Mouse (Mus musculus): ENCODE data around the gene Nvl. TPM values are rescaled to one million over a fixed set of nuclear protein-coding genes. Genes with fewer than 3 reads are reported as not detected.

The Nvl gene
- polyA plus RNA-seq, 1 experiment, result 68.9 TPM

DNA sequence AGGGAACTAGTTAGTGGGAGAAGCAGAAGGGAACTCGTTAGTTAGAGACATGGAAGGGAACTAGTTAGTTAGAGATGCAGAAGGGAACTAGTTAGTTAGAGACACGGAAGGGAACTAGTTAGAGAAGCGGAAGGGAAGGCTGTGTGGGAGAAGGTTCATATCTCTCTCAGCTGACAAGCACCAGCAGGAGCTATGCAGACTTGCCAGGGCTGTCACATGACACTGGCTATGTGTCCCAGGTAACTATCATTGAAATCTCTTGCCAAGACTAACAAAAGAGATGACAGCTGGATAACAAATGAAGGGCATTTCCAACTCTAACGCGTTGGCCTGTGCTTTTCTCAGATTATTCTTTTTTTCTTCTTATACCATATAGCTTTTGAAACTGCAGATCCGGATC, 79.4 kb downstream of the Nvl start:
- DNase-seq (ENCODE audit: low read depth), result peak; percentile 2
- TF ChIP-seq CTCF (IDR thresholded peaks at IDR 0.05; ENCODE audit: borderline replicate concordance, extremely low read depth, insufficient read depth, insufficient read length), result no peak
- TF ChIP-seq POLR2A (IDR thresholded peaks at IDR 0.05; ENCODE audit: borderline replicate concordance, extremely low read depth, insufficient read depth, insufficient read length, poor library complexity, severe bottlenecking), result no peak

DNA sequence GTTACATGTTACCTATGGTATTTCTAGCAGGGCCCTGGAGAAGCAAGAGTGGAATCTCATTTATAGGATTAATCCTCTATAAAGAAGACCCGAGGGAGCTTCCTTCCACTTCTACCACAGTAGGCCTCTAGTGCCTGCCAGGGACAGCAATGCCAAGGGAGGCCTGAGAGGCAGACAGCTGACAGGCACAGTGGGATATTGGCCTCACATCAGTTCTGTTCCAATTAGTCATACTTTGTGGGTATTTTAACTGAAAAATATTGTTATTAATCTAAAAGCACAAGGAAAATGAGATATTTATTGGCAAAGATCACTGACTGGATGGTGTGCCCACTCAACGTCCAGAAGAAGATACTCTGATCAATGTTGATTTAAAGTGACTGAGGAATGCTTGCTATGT, 80.0 kb downstream of the Nvl start:
- no peak for TF ChIP-seq CTCF (IDR thresholded peaks at IDR 0.05; ENCODE audit: borderline replicate concordance, extremely low read depth, insufficient read depth, insufficient read length)
- no peak for TF ChIP-seq POLR2A (IDR thresholded peaks at IDR 0.05; ENCODE audit: borderline replicate concordance, extremely low read depth, insufficient read depth, insufficient read length, poor library complexity, severe bottlenecking)
- no peak for DNase-seq (ENCODE audit: low read depth)

DNA sequence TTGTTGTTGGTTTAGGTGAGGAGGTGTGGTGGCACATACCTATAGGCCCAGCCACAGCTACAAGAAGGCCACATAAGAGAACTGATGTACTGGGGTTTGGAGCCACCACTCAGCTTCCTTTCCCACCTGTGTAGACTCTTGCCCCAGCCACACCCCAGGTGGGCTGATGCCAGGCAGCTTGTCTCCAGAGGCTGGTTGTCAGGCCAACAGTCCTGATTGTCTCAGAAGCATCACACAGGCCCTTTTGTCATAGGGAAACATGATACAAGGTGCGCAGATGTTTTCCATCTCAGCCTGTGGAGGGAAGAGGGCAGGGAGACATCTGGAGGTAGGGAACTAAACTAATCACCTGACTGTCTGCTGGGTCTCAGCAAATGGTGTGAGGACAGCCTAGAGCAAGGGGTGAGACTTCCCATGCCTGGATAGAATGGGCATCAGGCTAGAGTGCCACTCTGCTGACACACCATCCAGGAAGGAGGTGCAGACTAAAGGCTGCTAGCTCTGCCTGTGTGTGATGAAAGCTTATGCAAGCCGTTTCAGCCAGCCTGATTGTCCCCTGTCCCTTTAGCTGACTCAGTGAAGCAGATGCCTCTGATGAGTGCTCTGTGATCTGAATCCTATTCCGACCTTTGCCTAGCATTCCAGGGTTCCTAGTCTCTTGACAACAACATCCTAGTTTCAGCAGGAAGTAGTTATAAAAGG, 82.1 kb downstream of the Nvl start:
- DNase-seq (ENCODE audit: low read depth), result no peak
- no peak for TF ChIP-seq CTCF (IDR thresholded peaks at IDR 0.05; ENCODE audit: borderline replicate concordance, extremely low read depth, insufficient read depth, insufficient read length)
- no peak for TF ChIP-seq POLR2A (IDR thresholded peaks at IDR 0.05; ENCODE audit: borderline replicate concordance, extremely low read depth, insufficient read depth, insufficient read length, poor library complexity, severe bottlenecking)

DNA sequence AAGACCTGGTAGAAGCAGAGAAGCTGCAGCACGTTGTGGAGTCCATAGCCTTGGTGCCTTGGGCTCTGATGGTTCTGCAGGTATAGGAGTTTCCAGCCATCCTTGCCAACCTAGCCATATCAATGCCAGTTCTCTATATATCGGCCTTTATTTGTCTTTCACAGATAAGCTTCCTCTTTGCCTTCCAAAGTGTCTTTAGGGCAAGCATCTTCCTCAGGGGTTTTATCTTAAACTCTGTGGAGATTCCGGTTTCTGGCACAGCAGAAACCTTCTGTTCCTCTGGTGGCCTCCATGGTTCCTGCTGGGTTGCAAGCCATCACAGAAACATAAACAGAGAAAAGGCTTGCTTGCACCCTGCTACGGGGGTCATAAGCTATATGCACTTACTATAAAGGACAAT, 91.1 kb downstream of the Nvl start:
- TF ChIP-seq POLR2A (IDR thresholded peaks at IDR 0.05; ENCODE audit: borderline replicate concordance, extremely low read depth, insufficient read depth, insufficient read length, poor library complexity, severe bottlenecking) (no peak), CTCF (IDR thresholded peaks at IDR 0.05; ENCODE audit: borderline replicate concordance, extremely low read depth, insufficient read depth, insufficient read length) (no peak)
- no peak for DNase-seq (ENCODE audit: low read depth)

DNA sequence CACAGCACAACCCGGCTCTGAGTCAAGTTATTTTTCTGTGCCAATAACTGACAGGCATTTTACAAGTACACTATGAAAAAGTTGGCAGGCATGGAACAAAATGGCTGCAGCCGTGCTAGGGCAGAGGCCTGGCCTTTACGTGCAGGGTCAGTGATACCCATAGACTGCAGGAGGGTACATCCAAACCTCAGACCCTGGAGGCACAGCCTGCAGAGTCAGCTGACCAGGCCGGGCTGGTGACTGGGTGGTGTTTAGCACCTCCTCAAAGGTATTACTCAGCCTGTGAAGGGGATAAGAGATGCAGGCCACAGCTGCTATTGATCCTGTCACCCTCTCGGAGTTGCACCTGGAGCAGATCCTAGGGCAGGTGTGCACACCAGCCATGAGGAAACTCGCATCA, 93.1 kb downstream of the Nvl start, which contains the start of gene 9130409I23Rik:
9130409I23Rik (plus strand) TSS at position 301 of the 400 bp plus-strand sequence.
- TF ChIP-seq POLR2A (IDR thresholded peaks at IDR 0.05; ENCODE audit: borderline replicate concordance, extremely low read depth, insufficient read depth, insufficient read length, poor library complexity, severe bottlenecking), result no peak
- no peak for TF ChIP-seq CTCF (IDR thresholded peaks at IDR 0.05; ENCODE audit: borderline replicate concordance, extremely low read depth, insufficient read depth, insufficient read length)
- no peak for DNase-seq (ENCODE audit: low read depth)

DNA sequence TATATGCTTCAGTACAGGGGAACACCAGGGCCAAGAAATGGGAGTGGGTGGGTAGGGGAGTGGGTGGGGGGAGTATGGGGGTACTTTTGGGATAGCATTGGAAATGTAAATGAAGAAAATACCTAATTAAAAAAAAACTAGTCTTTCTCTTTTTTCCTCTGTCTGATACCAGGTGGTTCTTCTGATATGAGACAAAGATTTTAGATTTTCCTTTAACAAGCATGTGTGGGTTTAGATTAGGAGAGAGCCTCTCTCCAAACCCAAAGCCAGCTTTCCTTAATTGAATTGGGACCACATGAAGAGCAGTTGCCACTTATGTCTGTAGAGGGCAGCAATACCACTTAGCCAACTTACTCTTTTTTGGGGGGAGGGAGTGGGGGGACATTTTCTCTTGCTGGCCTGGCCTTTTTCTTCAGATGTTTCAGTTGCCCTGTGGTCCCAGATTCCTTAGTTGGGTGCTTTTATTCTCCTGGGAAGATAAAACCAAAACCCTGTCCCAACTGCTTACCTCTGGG, 94.6 kb downstream of the Nvl start:
- no peak for DNase-seq (ENCODE audit: low read depth)
- TF ChIP-seq CTCF (IDR thresholded peaks at IDR 0.05; ENCODE audit: borderline replicate concordance, extremely low read depth, insufficient read depth, insufficient read length) (0 out of 2 replicates have a peak, but pooled peaks have one; percentile 21), POLR2A (IDR thresholded peaks at IDR 0.05; ENCODE audit: borderline replicate concordance, extremely low read depth, insufficient read depth, insufficient read length, poor library complexity, severe bottlenecking) (no peak)

DNA sequence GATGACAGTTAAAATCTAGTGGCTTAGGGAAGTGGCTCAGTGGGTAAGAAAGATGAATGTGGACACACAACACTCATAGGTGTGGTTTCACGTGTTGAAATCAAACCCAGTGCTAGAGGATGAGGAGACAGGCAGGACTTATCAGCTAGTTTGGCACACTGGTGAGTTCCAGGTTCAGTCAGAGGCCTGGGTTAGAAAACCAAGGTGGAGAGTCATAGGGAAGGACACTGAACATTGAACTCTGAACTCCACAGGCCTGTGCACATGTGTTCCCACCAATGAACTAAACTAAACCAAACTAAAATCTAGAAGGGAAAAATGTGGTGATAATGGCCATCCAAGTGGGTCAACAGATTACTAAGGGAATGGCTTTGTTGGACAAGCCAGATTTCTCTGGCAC, 96.5 kb downstream of the Nvl start:
- TF ChIP-seq CTCF (IDR thresholded peaks at IDR 0.05; ENCODE audit: borderline replicate concordance, extremely low read depth, insufficient read depth, insufficient read length), result no peak
- TF ChIP-seq POLR2A (IDR thresholded peaks at IDR 0.05; ENCODE audit: borderline replicate concordance, extremely low read depth, insufficient read depth, insufficient read length, poor library complexity, severe bottlenecking), result no peak
- DNase-seq (ENCODE audit: low read depth), result no peak

DNA sequence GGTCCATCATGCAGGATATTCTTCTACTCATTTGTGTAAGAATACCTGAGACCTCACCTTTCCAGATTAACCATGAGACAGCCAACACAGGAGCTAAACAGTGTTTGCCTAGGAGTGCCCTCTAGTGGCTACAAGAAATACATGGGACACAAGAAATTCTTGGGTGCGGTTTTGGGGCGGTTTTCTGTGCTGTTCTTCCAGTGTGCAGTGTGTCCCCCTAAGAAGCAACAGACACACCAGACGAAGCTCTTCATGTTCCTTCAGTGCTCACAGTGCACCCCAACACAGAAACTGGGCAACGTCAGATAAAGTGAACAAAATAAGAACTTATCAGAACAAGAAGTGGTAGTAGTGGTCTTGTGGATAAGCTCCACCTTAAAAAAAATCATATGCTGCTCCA, 104.4 kb downstream of the Nvl start:
- TF ChIP-seq POLR2A (IDR thresholded peaks at IDR 0.05; ENCODE audit: borderline replicate concordance, extremely low read depth, insufficient read depth, insufficient read length, poor library complexity, severe bottlenecking) (no peak), CTCF (IDR thresholded peaks at IDR 0.05; ENCODE audit: borderline replicate concordance, extremely low read depth, insufficient read depth, insufficient read length) (peak; percentile 75; the same call in 1 of the 2 replicates)
- peak; percentile 72 for DNase-seq (ENCODE audit: low read depth)

DNA sequence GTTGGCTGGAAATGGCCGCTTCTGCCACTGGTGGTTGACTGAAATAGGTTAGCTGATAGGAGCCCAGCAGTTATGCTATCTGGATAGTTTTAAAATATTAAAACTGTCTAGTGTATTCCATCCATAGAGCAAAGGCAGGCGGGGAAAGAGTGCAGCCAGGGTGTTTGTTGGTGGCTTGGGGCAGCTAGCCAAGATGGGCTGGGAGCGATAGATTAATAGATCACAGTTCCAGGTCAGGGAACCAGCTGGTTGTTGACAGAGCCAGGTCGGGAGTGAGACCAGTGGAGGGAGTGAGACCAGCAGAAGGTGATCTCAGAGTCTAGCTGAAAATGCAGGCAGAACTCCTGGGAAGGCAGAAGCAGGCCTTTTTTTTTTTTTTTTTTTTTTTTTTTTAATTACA, 106.4 kb downstream of the Nvl start:
- DNase-seq (ENCODE audit: low read depth), result no peak
- TF ChIP-seq CTCF (IDR thresholded peaks at IDR 0.05; ENCODE audit: borderline replicate concordance, extremely low read depth, insufficient read depth, insufficient read length) (no peak), POLR2A (IDR thresholded peaks at IDR 0.05; ENCODE audit: borderline replicate concordance, extremely low read depth, insufficient read depth, insufficient read length, poor library complexity, severe bottlenecking) (no peak)

Other genes starting within 250 kb of the Nvl start
- gene Pycr2, start 239.9 kb downstream of the Nvl start, polyA plus RNA-seq (2012; rRNA removed), result 45.7 and 65.9 TPM in 2 replicates
- 1.1 and 1.3 TPM in 2 replicates for gene Lefty1, start 209.2 kb downstream of the Nvl start, polyA plus RNA-seq (2012; rRNA removed)
- 3.3 and 3.6 TPM in 2 replicates for gene Tmem63a, start 201.9 kb downstream of the Nvl start, polyA plus RNA-seq (2012; rRNA removed)
- gene Ephx1, start 123.3 kb downstream of the Nvl start, polyA plus RNA-seq (2012; rRNA removed), result 2.8 and 5.1 TPM in 2 replicates
- not detected in 2 replicates for gene 9130409I23Rik, start 93.0 kb downstream of the Nvl start, polyA plus RNA-seq (2012; rRNA removed)
- 22.5 and 26.1 TPM in 2 replicates for gene Cnih4, start 489 bp upstream of the Nvl start, polyA plus RNA-seq (2012; rRNA removed)
- 56.0 and 78.1 TPM in 2 replicates for gene Wdr26, start 67.8 kb upstream of the Nvl start, polyA plus RNA-seq (2012; rRNA removed)
- gene Cnih3, start 208.4 kb upstream of the Nvl start, polyA plus RNA-seq (2012; rRNA removed), result 6.7 and 10.5 TPM in 2 replicates